Mouse (Mus musculus): Measurements from ENCODE around the gene Gm973.

- no peak for TF ChIP-seq CTCF (IDR thresholded peaks at IDR 0.05 in 2 of 3, conservative IDR thresholded peaks at IDR 0.05 in 1 of 3; ENCODE audit: control insufficient read depth in 1 of 3, insufficient read depth in 1 of 3, low read depth in 2 of 3, low read length in 3 of 3, poor library complexity in 1 of 3, severe bottlenecking in 1 of 3)
- no peak for TF ChIP-seq ZC3H11A (IDR thresholded peaks at IDR 0.05; ENCODE audit: low read depth, low read length)
- no peak for TF ChIP-seq USF1 (IDR thresholded peaks at IDR 0.05; ENCODE audit: low read depth, low read length)
- TF ChIP-seq POLR2A (IDR thresholded peaks at IDR 0.05; ENCODE audit: control insufficient read depth in 1 of 2, insufficient read depth in 1 of 2, low read depth in 1 of 2, low read length in 2 of 2, poor library complexity in 1 of 2) = no peak
- no peak for TF ChIP-seq CHD1 (IDR thresholded peaks at IDR 0.05; ENCODE audit: low read depth, low read length)
- no peak for TF ChIP-seq RAD21 (IDR thresholded peaks at IDR 0.05; ENCODE audit: low read depth, low read length)
Observed at GRCm38 (mm10) chr1:59475618-59476017, 40.4 kb upstream of the Gm973 start.

All from MEL (cell line).